Mouse (Mus musculus) small intestine, adult 2 months (tissue): ENCODE measurements around the gene Msmb. TPM values are rescaled to one million over a fixed set of nuclear protein-coding genes. Genes with fewer than 3 reads are reported as not detected.
"Not testable (repeated sequence)": the region's sequence is repeated elsewhere in the genome, so short reads cannot be mapped to it uniquely, and the experiment has no call there.

Source experiments
- H3K27ac ChIP-seq: fragments of 200-500 bp; 2 replicates; pipeline ENCODE4 v1.5.1; 2012; ENCODE audit warnings: low read depth, low read length, control low read depth, inconsistent platforms; ENCODE audit not compliant: insufficient read depth
- H3K27me3 ChIP-seq: fragments of 200-500 bp; 2 replicates; pipeline ENCODE4 v1.6.1; 2012; ENCODE audit warnings: mild to moderate bottlenecking, moderate library complexity, low read length, inconsistent platforms; ENCODE audit not compliant: control insufficient read depth, insufficient read depth
- H3K36me3 ChIP-seq: fragments of 200-500 bp; 2 replicates; pipeline ENCODE4 v1.6.1; 2012; ENCODE audit warnings: mild to moderate bottlenecking, low read length, control low read depth, inconsistent platforms; ENCODE audit not compliant: control insufficient read depth, insufficient read depth
- H3K4me1 ChIP-seq: fragments of 200-500 bp; 2 replicates; pipeline ENCODE4 v1.6.1; 2012; ENCODE audit warnings: low read length, inconsistent platforms, mixed read lengths; ENCODE audit not compliant: control insufficient read depth, insufficient read depth, insufficient read length
- H3K4me3 ChIP-seq: fragments of 200-500 bp; 2 replicates; pipeline ENCODE4 v1.5.1; 2012; ENCODE audit warnings: low read depth, mild to moderate bottlenecking, control low read depth, inconsistent platforms, low read length, moderate library complexity
- CTCF ChIP-seq: fragments of 200-500 bp; IDR thresholded peaks from 2 replicates; pipeline ENCODE4 v1.5.1; 2012; ENCODE audit warnings: low read depth, mild to moderate bottlenecking, control low read depth, inconsistent platforms, low read length, moderate library complexity, mixed read lengths; ENCODE audit not compliant: insufficient replicate concordance, insufficient read length; ENCODE audit errors: extremely low read depth
- POLR2A ChIP-seq: fragments of 200-500 bp; IDR thresholded peaks from 2 replicates; pipeline ENCODE4 v1.6.1; 2012; ENCODE audit warnings: low read depth, mild to moderate bottlenecking, control low read depth, inconsistent platforms, low read length, moderate library complexity
- WGBS: fragments of 180-500 bp; shearing (Covaris S2); methylation state at CpG from one replicate; pipeline ENCODE4 v1.1.7; 2018; 5-methylcytosine and 5-hydroxymethylcytosine counted together
- polyA plus RNA-seq: library from polyadenylated mRNA; depleted of rRNA; stranded (reverse); fragments of >200 nt; gene quantifications from 2 replicates; pipeline ENCODE4 v1.2.3, GENCODE M21; 2012

Msmb gene
- polyA plus RNA-seq, 1 experiment = not detected

DNA sequence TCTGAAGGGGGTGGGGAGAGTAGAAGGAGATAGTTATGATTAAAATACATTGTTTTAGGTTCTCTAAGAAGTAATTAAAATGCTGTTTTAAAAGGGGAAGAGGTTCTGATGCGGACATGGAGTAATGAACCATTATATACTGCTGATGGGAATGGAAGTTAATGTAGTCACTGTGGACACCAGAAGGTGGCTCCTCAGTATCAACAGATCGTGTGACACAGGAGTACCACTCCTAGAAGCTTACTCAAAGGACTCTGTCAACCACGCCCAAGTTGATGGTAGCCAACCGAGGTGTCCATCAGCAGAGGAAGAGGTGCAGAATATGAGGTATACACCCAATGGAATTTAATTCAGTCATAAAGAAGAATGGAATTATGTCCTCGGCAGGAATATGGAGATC, 13.4 kb upstream of the Msmb start:
- Histone ChIP-seq H3K27ac (no peak overlapping the region), H3K4me3 (no peak overlapping the region), H3K27me3 (no peaks in the 10 kb centered on the region), H3K36me3 (no peaks in the 10 kb centered on the region), H3K4me1 (no peaks in the 10 kb centered on the region)
- TF ChIP-seq POLR2A = no peak
- TF ChIP-seq CTCF = no peak
- 51% methylated on average over 5 of the region's 5 CpGs for WGBS

DNA sequence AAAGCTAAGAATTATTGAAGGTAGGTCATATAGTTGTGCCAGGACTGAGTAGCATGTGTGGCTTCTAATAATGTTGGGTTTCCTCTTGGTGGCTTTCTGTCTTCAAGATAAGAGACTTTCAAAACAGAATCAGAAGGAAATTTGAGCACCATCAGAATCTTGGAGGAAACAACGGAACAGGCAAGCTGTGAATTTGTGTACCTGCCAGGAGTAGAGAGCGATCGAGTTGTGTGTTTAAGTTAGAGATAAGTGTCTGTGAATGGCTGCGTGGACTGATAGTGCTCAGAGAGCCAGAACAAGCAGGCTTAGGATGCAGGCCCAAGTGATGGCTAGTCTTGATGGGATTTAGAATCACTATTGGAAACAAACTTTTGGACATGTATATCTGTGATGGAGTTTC, 10.0 kb upstream of the Msmb start:
- H3K36me3 ChIP-seq = no peaks in the 10 kb centered on the region
- H3K27me3 ChIP-seq = no peaks in the 10 kb centered on the region
- H3K27ac ChIP-seq = no peak overlapping the region
- 21% methylated on average over 4 of the region's 4 CpGs for WGBS
- H3K4me1 ChIP-seq = no peaks in the 10 kb centered on the region
- TF ChIP-seq POLR2A (no peak), CTCF (no peak)
- H3K4me3 ChIP-seq = no peak overlapping the region

DNA sequence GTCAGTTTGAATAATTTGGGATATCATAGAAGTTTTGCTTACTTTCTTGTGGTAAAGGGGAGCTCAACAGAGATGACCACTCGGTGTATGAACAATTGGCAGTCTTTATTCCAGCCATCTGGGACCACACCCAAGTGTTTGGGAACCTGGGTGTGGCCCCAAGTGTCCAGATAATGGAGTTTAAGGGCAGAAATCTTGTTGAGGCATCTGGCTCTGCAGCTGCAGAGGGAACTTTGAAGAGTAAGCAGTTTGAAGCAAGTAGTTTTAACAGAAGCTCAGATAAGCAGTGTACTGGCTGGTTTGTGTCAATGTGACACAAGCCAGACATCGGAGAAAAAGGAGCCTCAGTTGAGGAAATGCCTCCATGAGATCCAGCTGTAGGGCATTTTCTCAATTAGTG, 7.5 kb upstream of the Msmb start:
- Histone ChIP-seq H3K27ac (no peak overlapping the region), H3K4me3 (no peak overlapping the region), H3K27me3 (no peaks in the 10 kb centered on the region; the same call in 1 of the 2 replicates), H3K4me1 (no peaks in the 10 kb centered on the region), H3K36me3 (no peaks in the 10 kb centered on the region)
- 17% methylated on average over 2 of the region's 2 CpGs for WGBS
- TF ChIP-seq POLR2A (no peak), CTCF (no peak)

- H3K27ac ChIP-seq, H3K4me3 ChIP-seq, H3K36me3 ChIP-seq, H3K27me3 ChIP-seq, H3K4me1 ChIP-seq: not testable (repeated sequence)
- WGBS = 19% methylated on average over 3 of the region's 3 CpGs
Measured at GRCm38 (mm10) chr14:32136467-32136866, 5.4 kb upstream of the Msmb start.

DNA sequence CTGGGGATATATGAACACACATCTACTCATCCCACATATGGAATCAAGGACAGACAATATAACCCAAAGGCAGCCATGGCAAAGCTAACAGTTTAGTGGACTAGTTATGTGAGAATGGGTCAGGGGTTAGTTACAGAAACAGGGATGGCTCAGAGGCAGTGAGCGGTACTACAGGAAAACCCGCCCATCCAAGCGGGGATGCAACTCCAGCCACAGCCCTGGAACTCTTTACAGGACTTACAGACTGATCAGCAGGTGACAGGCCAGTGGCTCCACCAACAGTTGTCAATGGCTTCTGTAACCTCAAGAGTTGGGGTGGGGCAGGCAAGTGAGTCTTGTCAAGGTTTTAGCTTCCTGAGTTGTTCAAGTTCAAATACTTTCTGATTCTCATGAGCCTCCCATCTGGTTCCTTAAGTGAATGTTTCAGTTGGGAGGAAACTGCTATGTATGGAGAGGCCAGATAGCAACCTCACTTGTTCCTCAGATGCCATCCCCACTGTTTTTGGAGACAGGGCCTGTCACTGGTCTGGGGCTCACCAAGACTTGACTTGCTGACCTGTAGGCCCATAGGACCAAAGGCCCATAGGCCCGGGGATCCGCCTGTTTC, 1.4 kb upstream of the Msmb start:
- 90% methylated on average over 5 of the region's 5 CpGs for WGBS

DNA sequence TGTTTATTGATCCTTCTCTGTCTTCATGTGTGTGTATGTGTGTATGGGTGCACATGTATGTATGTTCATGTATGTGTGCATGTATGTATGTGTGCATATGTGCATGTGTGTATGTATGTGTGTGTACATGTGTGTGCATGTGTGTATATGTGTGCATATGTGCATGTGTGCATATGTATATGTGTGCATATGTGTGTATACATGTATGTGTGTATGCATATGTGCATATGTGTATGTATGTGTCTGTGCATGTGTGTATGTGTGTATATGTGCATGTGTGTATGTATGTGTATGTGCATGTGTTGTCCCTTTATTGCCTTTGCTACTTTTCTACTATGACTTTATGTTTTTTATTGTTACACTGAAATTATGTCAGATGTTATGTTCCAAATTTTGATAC, 2.9 kb downstream of the Msmb start:
- Histone ChIP-seq H3K27ac (no peak overlapping the region), H3K4me1 (no peaks in the 10 kb centered on the region), H3K36me3 (no peaks in the 10 kb centered on the region), H3K4me3 (no peak overlapping the region), H3K27me3 (no peaks in the 10 kb centered on the region)
- TF ChIP-seq POLR2A (no peak), CTCF (no peak)

More for the DNA sequence above, 1.4 kb upstream of the Msmb start:
- Histone ChIP-seq H3K27me3 (no peaks in the 10 kb centered on the region; the same call in 1 of the 2 replicates), H3K4me1 (no peaks in the 10 kb centered on the region), H3K27ac (no peak overlapping the region), H3K36me3 (no peaks in the 10 kb centered on the region), H3K4me3 (no peak overlapping the region)
- TF ChIP-seq CTCF (no peak), POLR2A (no peak)

- TF ChIP-seq POLR2A (no peak), CTCF (no peak)
- no peaks in the 10 kb centered on the region for H3K27me3 ChIP-seq
- H3K27ac ChIP-seq = no peak overlapping the region
- WGBS = 63% methylated on average over 4 of the region's 4 CpGs
- no peak overlapping the region for H3K4me3 ChIP-seq
- H3K4me1 ChIP-seq = no peaks in the 10 kb centered on the region
- H3K36me3 ChIP-seq = no peaks in the 10 kb centered on the region
Measured at GRCm38 (mm10) chr14:32145401-32145800, 3.6 kb downstream of the Msmb start.
